Mouse (Mus musculus): ENCODE measurements around the gene Fam193a.

GRCm38 (mm10) chr5:34434241-34434640, 64.5 kb downstream of the Fam193a start:
- TF ChIP-seq POLR2A (IDR thresholded peaks at IDR 0.05; ENCODE audit: low read depth, low read length) (no peak), CTCF (IDR thresholded peaks at IDR 0.05; ENCODE audit: extremely low read depth, insufficient read depth, insufficient read length, insufficient replicate concordance) (no peak)

All from spleen, adult 2 months (tissue).